Mouse (Mus musculus) heart, adult 2 months (tissue): ENCODE measurements around the gene Actrt2. TPM values are rescaled to one million over a fixed set of nuclear protein-coding genes. Genes with fewer than 3 reads are reported as not detected.

Source experiments
- DNase-seq, 2 experiments: peaks; one replicate each; pipeline ENCODE4 v3.0.0; 2021
- H3K27ac ChIP-seq: fragments of 200-600 bp; 2 replicates; pipeline ENCODE4 v1.8.1; 2022
- H3K27me3 ChIP-seq: fragments of 200-500 bp; 2 replicates; pipeline ENCODE4 v1.6.1; 2012; ENCODE audit warnings: mild to moderate bottlenecking, low read length, inconsistent platforms, mixed read lengths; ENCODE audit not compliant: control insufficient read depth, insufficient read depth
- H3K36me3 ChIP-seq: fragments of 200-500 bp; 2 replicates; pipeline ENCODE4 v1.6.1; 2012; ENCODE audit warnings: low read length, inconsistent platforms; ENCODE audit not compliant: control insufficient read depth, insufficient read depth
- H3K4me1 ChIP-seq: fragments of 200-500 bp; 2 replicates; pipeline ENCODE4 v1.6.1; 2011; ENCODE audit warnings: low read length; ENCODE audit not compliant: control insufficient read depth, insufficient read depth
- H3K4me3 ChIP-seq: fragments of 200-600 bp; 2 replicates; pipeline ENCODE4 v1.8.1; 2022
- H3K79me2 ChIP-seq: fragments of 200-500 bp; replicated peaks from 2 replicates; pipeline ENCODE4 v1.6.1; 2012; ENCODE audit warnings: mild to moderate bottlenecking, inconsistent platforms, low read length, moderate library complexity, mixed read lengths; ENCODE audit not compliant: control insufficient read depth, insufficient read depth
- H3K9ac ChIP-seq: fragments of 200-500 bp; 2 replicates; pipeline ENCODE4 v1.6.1; 2012; ENCODE audit warnings: low read depth, mild to moderate bottlenecking, control low read depth, inconsistent platforms, low read length, mixed read lengths
- CTCF ChIP-seq: fragments of 200-600 bp; IDR thresholded peaks from 2 replicates; pipeline ENCODE4 v1.8.1; 2022; ENCODE audit warnings: antibody characterized with exemption, mild to moderate bottlenecking, moderate library complexity
- EP300 ChIP-seq: fragments of 200-500 bp; IDR thresholded peaks from 2 replicates; pipeline ENCODE4 v1.6.1; 2011; ENCODE audit warnings: low read depth, low read length, control low read depth; ENCODE audit not compliant: insufficient read depth
- POLR2A ChIP-seq: fragments of 200-500 bp; IDR thresholded peaks from 2 replicates; pipeline ENCODE4 v1.6.1; 2011; ENCODE audit warnings: mild to moderate bottlenecking, low read depth, low read length, control low read depth; ENCODE audit not compliant: insufficient read depth
- WGBS: fragments of 180-500 bp; shearing (Covaris S2); methylation state at CpG from one replicate; pipeline ENCODE4 v1.1.7; 2018; 5-methylcytosine and 5-hydroxymethylcytosine counted together
- intact Hi-C: fragments of 180-260 bp; cut with DNase I; formaldehyde crosslinking; loops from one replicate; pipeline ENCODE4 v1.15.1; 2025
- polyA plus RNA-seq: library from polyadenylated mRNA; depleted of rRNA; stranded (reverse); fragments of >200 nt; gene quantifications from 2 replicates; pipeline ENCODE4 v1.2.3, GENCODE M21; 2012
- total RNA-seq, 2 experiments: library from RNA; stranded (reverse); gene quantifications; 2 replicates each; pipeline ENCODE4 v1.2.3; 2021

Gene Actrt2
- total and polyA plus RNA-seq, 3 experiments, result 0.47 TPM; not detected in 2

DNA sequence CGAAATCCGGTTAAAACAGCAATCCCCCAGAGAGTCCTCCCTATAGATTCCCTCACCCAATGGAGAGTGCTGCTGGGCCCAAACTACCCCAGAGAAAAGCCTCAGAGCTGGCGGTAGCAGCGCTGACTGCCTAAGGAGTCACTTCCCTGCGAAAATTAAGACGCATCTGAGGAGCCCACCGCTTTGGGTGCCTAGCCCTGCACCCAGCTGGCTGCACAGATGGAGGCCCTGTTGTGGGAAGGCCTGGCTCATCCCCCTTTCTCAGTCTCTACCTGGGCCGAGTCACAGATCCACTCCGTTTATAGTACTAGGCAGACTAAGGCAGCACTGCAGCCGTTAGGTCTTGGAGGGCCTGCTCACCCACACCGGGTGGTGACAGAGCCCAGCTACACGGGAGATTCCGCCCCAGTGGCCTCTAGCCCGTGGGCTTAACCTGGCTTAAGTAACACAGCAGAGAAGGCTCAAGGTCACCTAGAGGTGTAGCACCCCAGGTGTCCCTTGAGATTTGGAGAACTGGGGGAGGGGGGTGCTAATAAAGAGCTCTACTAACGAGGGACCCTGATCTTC lies 29.3 kb downstream of the Actrt2 start:
- Histone ChIP-seq H3K36me3 (no peaks in the 10 kb centered on the region), H3K79me2 (no peaks in the 10 kb centered on the region), H3K4me1 (0 out of 2 replicates have a peak, but pooled peaks cover 2% of the 10 kb centered on the region), H3K9ac (peak overlapping the region; percentile 90), H3K27ac (peak overlapping the region; percentile 74), H3K4me3 (peak overlapping the region; percentile 54), H3K27me3 (peaks cover 9% of the 10 kb centered on the region)
- 10% methylated on average over 15 of the region's 15 CpGs for WGBS
- intact Hi-C loops, result loop anchor here (5.0 kb wide), 2 partner anchors 141 to 306 kb away; no protein-coding TSS in a partner anchor
- TF ChIP-seq EP300 (no peak), CTCF (no peak), POLR2A (no peak)
- DNase-seq, result peak in 1 of 2 experiments; percentile 34

DNA sequence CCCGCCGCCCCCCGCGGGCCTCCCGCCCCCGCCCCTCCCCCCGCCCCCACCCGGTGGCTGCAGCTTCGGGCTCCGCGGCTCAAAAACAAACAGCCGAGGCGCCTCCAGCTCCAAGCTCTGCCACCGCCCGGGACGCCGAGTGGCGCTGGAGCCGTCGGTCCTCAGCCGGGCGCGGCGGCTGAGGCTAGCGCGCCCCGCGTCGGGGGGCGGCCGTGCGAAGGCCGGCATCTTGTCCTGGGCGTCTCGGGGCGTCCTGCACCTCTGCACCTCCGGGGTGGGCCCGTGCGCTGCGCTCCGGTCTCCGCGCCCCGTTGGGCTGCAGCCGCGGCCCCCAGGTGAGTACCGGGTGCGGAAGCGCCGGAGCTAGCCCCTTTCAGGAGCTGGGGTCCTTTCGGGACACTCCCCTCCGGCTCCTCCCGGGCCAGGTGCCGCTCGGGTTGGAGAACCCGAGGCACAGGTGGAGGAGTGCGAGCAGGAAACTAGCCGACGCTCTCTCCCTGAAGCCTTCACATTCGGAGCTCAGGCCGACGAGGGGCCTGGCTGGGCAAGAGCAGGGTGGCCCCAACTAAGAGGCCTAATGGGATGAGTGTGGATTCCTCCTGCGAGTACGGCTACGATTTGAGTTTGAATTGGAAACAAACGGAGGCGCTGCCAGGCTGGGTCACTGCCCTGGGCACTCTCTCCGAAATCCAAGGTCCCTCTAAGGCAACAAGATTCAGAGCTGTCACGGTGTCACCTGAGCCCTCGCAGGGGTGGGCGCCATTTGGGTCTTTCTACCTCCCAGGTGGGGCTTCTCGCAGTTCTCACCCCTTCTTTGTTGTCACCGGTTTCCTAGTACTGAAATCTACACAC lies 30.0 kb downstream of the Actrt2 start:
- no peak for TF ChIP-seq EP300
- TF ChIP-seq POLR2A, result no peak
- TF ChIP-seq CTCF, result no peak
- H3K79me2 ChIP-seq, result no peaks in the 10 kb centered on the region
- H3K9ac ChIP-seq, result peak overlapping the region; percentile 90
- 3% methylated on average over 69 of the region's 73 CpGs for WGBS
- 0 out of 2 replicates have a peak, but pooled peaks cover 2% of the 10 kb centered on the region for H3K4me1 ChIP-seq
- H3K4me3 ChIP-seq, result peak overlapping the region; percentile 54
- H3K27me3 ChIP-seq, result peaks cover 9% of the 10 kb centered on the region
- H3K27ac ChIP-seq, result peak overlapping the region; percentile 74
- DNase-seq, result peak; percentile 38 to 47
- intact Hi-C loops, result loop anchor here (2.0 to 5.0 kb wide), 3 partner anchors 140 to 305 kb away; no protein-coding TSS in a partner anchor
- H3K36me3 ChIP-seq, result no peaks in the 10 kb centered on the region

DNA sequence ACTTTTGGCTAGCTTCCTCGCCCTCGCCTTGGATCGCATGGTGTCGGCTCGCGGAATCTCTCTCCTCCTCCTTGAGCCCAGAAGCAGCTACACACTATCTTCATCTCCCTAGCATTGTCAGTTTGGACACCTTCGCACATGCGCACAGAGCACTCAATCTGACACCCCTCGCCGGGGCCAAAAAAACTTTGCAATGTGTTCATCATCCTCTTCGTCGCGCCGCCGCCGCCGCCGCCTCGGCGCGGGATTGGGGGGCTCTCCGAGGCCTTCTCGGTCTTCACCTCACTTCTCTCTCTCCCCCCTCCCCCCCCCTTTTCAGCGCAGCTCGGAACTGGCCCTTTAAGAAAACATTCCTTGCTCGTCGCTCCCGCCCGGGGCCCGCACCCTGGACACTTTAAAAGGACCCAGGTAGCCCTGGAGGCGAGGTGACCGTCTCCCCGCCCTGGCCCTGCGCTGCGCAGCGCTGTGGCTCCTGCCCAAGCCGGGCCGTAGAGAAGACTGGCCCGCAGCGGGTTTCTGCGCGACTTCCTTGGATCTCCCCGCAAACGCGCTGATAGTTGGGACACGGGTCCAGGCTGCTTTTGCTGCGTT lies 30.9 kb downstream of the Actrt2 start, which contains the start of gene Prdm16:
Gene Prdm16 (minus strand): TSS at position 153 of the 591 bp plus-strand sequence.
- peak within 1 kb of the TSS; percentile 91 for H3K27ac ChIP-seq
- no peaks in the 10 kb centered on the region for H3K79me2 ChIP-seq
- H3K4me3 ChIP-seq, result peak within 1 kb of the TSS; percentile 77
- no peaks in the 10 kb centered on the region for H3K36me3 ChIP-seq
- H3K9ac ChIP-seq, result peak within 1 kb of the TSS; percentile 93
- DNase-seq, result peak; percentile 66 to 76
- intact Hi-C loops, result loop anchor here (2.0 to 5.0 kb wide), 3 partner anchors 140 to 305 kb away; no protein-coding TSS in a partner anchor
- WGBS, result under 1% methylated on average over 47 of the region's 47 CpGs
- H3K4me1 ChIP-seq, result 0 out of 2 replicates have a peak, but pooled peaks cover 2% of the 10 kb centered on the region
- peaks cover 9% of the 10 kb centered on the region for H3K27me3 ChIP-seq
- TF ChIP-seq POLR2A (peak; percentile 70), EP300 (0 out of 2 replicates have a peak, but pooled peaks have one; percentile 9), CTCF (no peak)

DNA sequence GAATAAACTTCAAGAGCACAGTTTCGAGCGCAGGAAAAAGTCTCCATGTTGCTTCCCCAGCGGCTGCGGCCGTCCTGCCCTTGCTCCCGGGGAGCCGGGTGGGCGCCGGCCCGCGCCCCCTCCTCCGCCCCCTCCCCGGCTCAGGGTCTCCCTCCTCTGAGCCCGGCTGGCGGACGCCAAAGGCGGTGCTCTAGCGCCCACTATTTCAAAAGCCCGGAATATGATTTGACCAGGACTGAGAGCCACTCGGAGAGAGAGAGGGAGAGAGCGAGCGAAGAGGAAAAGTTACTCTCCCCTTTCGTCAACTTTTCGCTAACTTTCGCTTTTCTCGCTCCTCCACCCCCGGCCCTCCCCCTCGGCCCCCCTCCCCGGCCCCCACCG lies 31.6 kb downstream of the Actrt2 start:
- H3K9ac ChIP-seq, result peak overlapping the region; percentile 93
- peak overlapping the region; percentile 77 for H3K4me3 ChIP-seq
- intact Hi-C loops, result loop anchor here (2.0 to 5.0 kb wide), 3 partner anchors 139 to 304 kb away; no protein-coding TSS in a partner anchor
- WGBS, result 1% methylated on average over 27 of the region's 30 CpGs
- TF ChIP-seq CTCF, result peak; percentile 57
- no peak for TF ChIP-seq EP300
- no peaks in the 10 kb centered on the region for H3K36me3 ChIP-seq
- DNase-seq, result peak in 1 of 2 experiments; percentile 63
- H3K27ac ChIP-seq, result peak overlapping the region; percentile 91
- no peaks in the 10 kb centered on the region for H3K79me2 ChIP-seq
- H3K4me1 ChIP-seq, result 0 out of 2 replicates have a peak, but pooled peaks cover 2% of the 10 kb centered on the region
- H3K27me3 ChIP-seq, result peaks cover 7% of the 10 kb centered on the region; the same call in 1 of the 2 replicates

- no peaks in the 10 kb centered on the region for H3K36me3 ChIP-seq
- H3K4me3 ChIP-seq, result peak overlapping the region; percentile 77
- intact Hi-C loops, result loop anchor here (2.0 to 5.0 kb wide), 3 partner anchors 138 to 303 kb away; no protein-coding TSS in a partner anchor
- no peak for TF ChIP-seq CTCF
- no peak for TF ChIP-seq EP300
- no peak for TF ChIP-seq POLR2A
- WGBS, result 2% methylated on average over 88 of the region's 94 CpGs
- peak; percentile 65 to 70 for DNase-seq
- no peaks in the 10 kb centered on the region for H3K79me2 ChIP-seq
- peaks cover 7% of the 10 kb centered on the region; the same call in 1 of the 2 replicates for H3K27me3 ChIP-seq
- peak overlapping the region; percentile 93 for H3K9ac ChIP-seq
- H3K27ac ChIP-seq, result peak overlapping the region; percentile 91
- H3K4me1 ChIP-seq, result 0 out of 2 replicates have a peak, but pooled peaks cover 2% of the 10 kb centered on the region
Observed at GRCm38 (mm10) chr4:154635241-154636052, 32.2 kb downstream of the Actrt2 start.
